Mouse (Mus musculus): ENCODE measurements at regions not wholly inside any gene's neighbourhood (a gene's known extent, or its start where the extent isn't known, plus 50 kb on each side); places are given as distances from the start of the nearest gene placed in this dataset.

DNA sequence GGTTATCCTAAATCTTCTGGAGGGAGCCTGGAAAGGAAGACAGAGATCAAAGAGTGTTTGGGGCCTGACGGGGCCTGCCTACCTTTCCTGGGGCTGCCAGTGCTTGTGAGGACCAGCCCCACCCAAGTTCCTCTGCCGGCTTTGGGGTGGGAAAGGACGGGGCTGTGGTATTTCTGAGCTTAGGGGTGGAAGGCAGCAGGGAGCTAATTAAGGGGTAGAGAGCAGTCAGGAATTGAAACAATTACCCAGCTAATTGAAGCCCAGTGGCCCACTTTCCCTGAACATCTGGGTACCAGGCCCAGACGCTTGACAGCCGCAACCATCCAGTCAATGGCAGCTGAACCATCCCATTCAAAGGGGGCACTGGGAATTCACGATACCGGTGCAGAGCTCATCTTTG, 101.2 kb upstream of the Mycn start:
- DNase-seq (ENCODE audit: low spot score), result no peak

DNA sequence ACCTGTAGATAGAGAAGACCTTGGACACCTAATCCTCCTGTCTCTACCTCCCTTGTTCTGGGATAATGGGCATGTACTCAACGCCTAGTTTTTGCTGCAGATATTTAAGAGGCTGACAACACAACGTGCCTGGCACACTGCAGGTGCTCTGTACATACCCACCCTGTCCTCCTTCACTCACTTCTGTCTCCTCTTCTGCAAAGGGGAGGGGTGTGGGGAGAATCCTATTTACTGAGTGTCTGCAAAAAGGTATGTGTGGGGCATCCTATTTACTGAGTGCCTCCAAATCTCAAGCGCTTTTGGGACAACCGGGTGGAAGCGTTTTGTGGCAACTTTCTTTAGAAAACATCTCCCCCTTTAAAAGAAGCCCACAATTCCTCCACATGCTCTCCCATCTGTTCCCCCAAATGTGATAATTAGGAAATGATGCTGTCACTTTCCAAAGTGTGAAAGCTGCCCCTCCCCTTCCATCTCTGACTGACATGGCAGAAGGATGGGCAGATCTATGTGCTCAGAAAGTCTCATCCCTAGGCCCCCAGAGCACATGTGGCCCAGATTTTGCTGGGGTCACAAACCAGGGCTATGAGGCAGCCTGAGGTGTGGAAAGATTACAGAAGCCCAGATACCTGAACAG, 93.5 kb upstream of the Mycn start:
- no peak for DNase-seq (ENCODE audit: low spot score)

DNA sequence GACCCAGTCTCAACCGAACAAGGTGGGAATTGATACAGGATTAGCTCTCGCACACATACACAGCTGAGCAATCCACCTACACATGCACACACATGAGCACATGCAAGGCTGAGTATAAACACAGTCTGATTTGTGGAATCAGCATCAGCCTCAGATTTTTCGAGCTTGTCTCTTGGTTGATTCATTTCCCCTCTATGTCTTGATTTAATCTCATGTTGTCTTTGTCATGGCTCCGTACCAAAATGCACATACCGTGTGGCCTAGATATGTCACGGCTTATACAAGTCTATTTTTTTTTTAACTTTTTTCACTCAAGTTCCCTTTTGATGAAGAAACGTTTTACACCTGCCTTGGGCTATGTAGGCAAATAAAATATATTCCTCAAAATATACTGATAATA, 88.6 kb upstream of the Mycn start:
- no peak for DNase-seq (ENCODE audit: low spot score)

DNA sequence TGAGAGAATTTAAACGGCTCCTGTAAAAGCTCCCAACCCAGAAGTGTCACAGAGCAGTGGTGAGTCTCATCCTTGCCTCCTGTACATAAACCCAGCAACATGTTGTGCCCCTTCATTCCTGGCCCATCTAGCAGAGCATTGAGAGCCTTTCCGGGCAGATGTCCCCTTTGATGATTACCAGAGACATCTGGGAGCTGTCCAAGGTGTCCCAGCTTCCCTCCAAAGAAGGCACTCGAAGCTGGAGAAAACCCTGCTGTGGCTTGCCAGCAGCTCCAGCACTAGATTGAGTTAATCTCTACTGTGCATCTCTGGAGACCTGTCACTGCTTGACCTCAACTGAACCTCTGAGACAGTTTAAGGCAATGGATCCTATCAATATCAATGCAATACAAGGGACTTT, 86.4 kb upstream of the Mycn start:
- no peak for DNase-seq (ENCODE audit: low spot score)

DNA sequence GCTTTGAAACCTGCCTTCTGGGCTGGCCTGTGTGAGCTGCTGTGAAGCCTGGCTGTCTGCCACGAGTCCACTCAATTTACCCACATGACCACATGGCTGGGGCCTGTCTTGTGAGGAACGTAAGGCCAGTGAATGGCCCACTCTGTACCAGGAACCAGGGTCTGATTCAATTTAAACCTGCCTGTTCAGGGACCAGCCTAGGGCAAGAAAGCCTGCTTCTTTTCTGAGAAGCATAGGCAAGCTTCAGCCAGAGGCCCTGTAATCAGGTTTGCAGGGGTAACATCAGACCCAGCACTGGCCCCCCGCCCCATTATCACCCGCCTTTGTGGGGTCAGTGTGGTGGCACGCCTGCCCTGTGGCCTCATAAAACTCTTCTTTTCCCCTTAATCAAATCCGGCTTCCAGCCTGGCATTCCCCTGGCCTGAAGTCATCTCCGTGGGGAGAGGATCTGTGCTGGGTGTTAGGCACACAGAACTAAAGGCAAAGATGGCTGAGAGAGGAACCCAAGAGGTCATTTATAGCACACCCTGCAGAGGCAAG, 84.4 kb upstream of the Mycn start:
- DNase-seq (ENCODE audit: low spot score), result no peak

DNA sequence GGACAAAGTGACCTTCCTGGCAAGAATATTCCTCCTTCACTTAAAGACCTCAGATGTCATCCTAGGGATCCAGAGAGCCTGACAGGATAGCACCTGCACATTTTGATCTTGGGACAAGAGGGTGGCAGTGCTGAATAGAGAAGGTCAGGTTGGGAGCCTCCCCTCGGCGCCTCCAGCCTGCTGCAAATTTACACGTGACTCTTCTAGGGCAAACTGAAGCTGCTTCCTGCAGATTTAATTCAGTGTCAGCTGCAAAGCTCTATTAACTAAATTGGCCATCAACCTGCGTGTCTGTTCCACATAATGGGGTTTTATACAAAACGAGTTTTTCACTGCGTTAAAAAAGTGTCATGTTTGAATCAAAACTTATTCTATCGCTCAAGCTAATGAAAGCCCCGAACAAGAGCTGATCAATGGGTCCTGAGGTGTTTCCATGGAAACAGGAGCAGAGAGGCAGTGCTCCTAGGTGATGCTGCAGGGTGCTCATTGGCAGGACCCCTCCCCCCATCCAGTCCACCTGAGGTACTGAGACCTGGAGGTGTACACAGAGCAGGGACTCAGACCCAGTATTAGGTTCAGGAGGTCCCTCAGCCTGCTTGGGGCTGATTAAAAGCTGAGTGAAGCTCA, 82.6 kb upstream of the Mycn start:
- DNase-seq (ENCODE audit: low spot score), result no peak

DNA sequence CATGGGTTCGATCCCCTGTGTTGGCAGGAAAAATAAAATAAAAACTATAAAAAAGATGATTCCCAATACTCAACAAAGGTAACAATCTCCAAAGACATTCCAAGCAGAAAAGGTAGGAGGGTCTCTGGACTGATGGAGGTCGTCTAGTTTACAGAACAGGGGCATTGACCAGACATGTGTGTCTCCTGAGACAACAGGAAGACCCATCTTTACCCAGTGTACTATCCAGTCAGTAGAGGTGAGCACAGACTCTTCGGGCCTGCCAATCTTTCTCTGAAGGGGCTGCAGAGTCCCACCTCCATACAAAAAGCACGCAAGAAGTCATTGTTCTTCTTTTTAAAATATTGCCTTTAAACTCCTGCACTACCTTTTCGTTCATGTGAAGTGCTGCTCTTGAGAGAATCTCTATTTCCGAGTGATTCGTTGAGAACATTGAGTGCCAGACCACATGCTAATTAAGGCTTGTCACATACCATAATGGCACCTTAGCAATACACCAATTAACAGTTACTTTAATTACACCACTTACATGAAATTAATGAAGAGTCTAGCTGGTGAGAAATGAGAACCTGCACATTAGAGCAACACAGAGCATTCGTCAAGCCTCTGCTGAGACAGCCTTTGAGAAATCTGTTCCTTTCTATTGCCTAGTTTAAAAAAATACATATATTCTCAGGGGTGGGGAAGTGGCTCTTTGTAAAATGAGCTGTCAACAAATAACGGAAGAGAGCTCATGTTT, 69.5 kb upstream of the Mycn start:
- no peak for DNase-seq (ENCODE audit: low spot score)

DNA sequence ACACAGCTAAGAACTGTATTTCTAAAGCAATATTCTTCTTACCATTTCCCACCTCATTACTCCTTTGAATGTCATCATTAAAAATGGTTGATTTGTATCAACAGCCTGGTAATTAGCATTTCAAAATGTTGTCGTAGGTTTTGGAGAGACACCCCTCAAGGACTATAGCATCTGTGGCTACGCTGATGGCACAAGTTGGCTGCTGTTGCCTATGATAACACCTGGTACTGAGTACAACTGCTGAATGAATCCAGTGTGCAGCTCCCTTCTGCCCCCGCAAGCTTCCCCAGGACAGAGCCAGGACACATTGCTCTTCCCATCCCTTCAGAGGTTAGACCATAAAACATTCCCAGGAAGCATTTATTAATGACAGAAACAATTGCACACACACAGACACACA, 68.7 kb upstream of the Mycn start:
- no peak for DNase-seq (ENCODE audit: low spot score)

DNA sequence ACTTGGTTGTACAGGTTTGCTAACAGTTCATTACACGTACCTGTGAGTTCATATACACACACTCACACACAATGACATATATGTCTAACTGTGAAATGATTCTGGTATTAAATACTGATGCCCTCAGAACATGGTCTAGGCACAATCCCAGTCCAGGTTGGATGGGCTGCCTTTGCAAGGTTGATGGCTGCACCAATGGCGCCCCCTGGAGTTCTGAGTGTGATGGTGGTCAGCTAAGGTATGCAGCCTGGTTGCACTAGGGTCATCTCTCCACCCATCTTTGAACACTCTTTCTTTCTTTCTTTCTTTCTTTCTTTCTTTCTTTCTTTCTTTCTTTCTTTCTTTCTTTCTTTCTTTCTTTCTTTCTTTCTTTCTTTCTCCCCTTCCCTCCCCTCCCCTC, 67.8 kb upstream of the Mycn start:
- no peak for DNase-seq (ENCODE audit: low spot score)

DNA sequence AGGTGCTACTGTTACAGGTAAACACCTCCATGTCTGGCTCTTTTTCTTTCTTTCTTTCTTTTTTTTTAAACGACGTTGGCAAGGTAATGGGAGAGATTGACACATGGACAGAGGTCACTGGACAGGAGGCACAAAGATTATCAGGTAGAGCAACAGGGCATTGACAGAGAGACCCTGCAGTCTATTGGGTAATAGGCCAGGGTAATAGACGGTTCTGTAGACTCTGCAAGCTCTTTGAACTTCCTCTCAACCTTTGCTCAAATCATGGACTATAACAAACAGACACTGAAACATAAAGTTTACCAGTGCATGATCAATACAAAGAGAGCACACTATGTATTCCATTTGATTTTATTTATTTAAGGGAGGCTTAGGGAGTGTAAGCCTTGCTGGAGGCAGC, 61.0 kb upstream of the Mycn start:
- no peak for DNase-seq (ENCODE audit: low spot score)

DNA sequence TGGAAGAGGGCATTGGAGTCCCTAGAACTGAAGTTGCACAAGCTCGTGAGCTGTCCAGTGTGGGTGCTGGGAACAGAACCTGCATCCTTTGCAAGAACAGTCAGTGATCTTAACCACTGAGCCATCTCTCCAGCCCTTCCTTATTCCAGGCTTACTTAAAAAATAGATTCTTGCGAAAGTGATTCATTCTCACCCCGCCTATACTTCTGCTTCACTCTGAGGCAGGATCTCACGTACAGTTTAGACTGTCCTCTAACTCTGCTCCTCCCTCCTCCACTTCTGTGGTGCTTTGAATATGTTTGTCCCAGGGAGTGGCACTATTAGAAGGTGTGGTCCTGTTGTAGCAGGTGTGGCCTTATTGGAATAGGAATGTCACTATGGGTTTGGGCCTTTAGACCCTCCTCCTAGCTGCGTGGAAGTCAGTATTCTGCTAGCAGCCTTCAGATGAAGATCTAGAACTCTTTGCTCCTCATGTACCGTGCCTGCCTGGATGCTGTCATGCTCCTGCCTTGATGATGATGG, 60.4 kb upstream of the Mycn start:
- DNase-seq (ENCODE audit: low spot score), result no peak

DNA sequence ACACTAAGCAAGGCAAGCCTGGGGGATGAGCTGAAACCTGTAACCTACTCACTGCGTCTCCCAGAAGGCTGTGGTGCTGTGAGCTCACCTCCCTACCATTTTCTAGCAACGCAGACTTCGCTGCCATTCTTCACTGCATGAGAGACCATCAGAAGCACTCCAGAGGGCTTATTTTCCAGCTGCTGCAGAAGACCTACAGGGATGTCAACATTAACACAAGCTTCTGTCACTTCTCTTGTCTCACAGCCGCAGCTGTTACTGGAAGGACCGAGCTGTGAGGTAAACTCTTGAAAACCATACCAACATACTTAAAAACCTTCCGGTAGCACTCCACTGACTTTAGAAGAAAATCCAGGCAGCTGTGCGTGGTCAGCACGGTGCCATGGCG, 54.3 kb upstream of the Mycn start:
- DNase-seq (ENCODE audit: low spot score), result no peak

DNA sequence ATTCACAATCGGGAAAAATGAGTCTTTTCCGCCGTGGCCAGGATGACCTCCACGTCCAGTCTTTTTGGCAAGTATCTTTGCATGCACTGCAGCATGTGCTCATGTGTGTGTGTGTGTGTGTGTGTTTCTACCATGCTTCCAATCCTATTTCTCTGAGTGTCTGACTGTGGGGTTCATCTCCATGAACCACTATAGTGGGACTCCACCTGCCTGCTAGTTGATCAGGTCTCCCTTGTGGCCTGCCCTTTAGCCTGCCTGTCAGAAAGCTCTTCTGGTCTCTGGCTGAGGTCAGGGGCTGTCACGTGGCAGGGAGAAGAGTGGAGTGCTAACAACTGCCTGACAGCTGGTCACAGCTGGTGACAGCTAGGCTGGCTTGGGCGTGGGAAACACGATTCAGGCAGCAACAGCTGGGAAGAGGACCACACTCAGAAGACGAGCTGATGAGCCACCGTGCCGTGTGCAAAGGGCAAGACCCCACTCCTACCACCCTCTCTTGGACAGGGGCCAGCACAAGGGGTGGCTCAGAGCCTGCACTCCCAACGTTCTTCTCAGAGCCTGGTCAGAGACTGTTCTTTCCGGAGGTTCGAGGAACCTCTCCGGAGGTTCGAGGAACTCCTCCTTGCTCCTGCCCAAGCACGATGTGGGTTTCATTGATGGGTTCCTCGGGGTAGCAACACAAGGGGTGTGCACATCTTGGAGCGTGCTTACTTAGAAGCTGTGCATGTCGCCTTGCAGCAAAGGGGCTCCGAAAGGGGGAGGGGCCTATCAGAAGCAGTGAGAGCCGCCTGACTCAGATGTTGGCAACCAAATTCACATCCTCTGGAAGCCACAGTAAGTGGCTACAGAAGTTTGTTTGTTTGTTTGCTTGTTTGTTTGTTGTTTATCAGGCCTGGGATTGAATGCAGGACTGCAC, 53.6 kb upstream of the Mycn start:
- peak; percentile 10 for DNase-seq (ENCODE audit: low spot score)

DNA sequence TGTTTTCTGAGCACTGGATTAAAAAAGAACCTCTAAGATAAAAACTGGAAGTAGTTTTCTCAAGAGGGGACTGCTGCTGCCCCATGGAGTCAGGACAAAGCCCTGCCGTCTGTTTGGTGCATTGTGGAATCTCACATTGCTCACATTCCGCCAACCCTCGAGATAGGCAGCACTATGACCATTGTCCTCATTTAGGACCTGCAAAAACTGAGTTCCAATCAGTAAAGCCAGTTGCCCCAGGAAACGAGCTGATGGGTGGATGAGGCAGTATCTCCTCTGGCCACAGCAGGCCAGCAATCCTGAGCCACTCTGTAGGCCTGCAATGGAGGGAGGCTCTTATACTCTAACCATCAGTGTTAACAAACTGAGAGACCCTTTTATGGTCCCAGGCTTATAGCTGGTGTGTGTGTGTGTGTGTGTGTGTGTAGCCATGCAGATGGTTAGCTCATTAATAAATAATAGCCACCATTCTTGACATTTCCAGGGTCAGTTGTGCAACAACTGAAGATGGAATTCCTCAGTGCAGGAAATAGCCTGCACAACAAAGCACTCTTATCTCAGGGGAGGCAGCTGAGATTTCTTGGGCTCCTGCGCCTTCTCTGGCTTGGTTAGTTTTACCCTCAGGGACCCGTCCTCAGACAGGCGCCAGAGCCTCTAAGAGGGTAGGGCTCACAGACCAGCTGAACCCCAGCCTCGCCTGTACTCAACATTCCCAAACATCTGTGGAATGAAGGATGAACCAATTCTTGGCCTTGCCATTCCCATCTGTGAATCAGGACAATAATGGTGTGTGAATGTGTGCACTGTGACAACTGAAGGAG, 52.4 kb upstream of the Mycn start:
- no peak for DNase-seq (ENCODE audit: low spot score)
